Mouse (Mus musculus) 3T3-L1 (cell line): Measurements from ENCODE around the gene Cep72.
"Not testable (repeated sequence)": the region's sequence is repeated elsewhere in the genome, so short reads cannot be mapped to it uniquely, and the experiment has no call there.

ENCODE experiments used
- DNase-seq: peaks from one replicate; pipeline ENCODE4 v3.0.0-alpha.2; 2015; ENCODE audit warnings: low read depth, low spot score

Gene Cep72

DNA sequence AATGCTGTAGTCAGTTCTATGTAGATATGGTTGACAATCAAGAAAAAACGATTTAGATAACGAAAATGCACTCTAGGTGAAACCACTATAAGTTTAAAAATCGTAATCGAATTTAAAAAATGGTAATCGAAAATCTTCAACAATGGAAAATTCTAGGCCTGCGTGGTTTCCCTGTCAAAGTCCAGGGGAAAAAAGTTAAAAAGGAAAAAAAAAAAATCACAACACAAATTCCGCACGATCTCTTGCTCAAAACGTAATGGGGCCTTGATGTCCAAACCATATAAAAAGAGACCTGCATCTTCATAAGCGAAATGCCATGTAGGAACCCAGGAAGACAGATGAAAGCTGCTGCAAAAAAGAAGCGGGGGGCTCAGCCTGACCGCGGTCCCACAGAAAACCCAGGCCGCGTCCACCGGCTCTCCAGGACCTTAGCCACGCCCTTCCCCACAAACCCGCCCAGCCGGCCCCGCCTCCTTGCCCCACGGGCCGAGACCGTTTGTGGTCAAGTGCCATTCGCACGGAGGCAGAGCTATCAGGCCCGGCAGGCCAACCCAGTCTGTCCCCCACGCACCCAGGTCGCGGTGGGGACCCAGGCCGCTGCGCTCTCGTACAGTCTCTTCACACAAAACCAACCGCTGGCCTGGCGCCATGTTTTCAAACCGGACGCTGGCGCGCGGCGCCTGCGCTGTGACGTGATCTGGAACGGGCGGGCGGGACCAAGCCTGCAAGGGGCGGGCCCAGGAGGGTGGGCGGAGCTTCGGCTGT, at the start of gene Cep72:
Gene Cep72, minus strand, starts transcription at position 687 of the 765 bp plus-strand sequence.
- DNase-seq = peak; percentile 89

DNA sequence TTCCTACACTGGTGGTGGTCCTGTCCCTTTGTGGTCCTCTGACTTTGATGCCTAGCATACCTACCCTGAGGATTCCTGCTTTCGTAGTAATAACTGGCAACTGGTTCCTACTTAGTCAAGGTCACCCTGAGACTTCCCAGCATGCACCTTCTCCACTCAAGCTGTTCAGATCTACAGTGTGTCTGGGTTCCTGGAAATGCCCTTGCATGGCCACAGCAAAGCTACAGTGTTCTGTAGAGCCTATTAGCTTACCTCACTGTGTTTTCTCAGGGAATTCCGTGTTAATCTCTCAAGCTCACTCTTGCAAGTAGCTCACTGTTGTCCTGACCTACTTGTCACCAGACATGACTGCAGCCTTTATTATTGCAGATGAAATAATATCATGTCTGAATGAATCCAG, 45.3 kb upstream of the Cep72 start:
- DNase-seq = no peak

DNA sequence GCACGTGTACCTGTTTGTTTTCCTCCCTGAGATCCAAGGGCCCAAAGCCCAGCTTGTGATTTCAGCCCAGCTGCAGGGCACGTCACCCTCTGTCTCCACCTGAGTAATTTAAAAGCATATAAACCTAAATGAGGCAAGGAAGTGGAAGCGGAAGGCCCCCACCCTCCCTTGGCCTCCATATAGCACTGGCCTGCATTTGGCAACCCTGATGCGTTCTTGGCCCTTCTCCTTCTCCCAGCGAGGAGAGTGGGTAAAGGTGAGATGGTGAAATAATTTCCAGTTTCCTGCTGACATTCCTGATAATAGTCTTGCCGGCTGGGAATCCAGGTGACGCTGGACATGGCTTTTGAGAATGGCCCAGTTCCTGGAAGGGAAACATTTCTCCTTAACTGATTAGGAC, 42.3 kb upstream of the Cep72 start:
- DNase-seq = no peak

GRCm38 (mm10) chr13:74102831-74103582, 40.9 kb upstream of the Cep72 start:
- no peak for DNase-seq

GRCm38 (mm10) chr13:74102108-74102830, 40.2 kb upstream of the Cep72 start:
- no peak for DNase-seq

DNA sequence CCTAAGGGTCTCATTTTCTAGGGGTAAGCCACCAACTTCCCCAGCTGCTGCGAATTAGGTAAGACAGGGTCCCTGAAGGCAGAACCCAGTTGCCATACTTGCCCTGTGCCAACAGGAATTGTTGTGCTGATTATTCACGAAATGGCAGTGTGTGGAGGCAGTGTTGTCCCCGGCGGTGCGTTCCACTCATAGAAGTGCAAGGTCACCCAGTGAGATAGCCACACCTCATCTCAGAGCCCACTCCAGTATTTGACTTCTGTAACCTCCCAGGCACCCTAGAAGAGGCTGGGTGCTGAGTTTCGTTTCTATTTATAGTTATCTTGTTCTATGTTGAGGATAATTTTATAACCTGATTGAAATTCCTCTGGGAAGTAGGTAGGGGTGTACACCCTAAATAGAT, 36.8 kb upstream of the Cep72 start:
- DNase-seq = no peak

DNA sequence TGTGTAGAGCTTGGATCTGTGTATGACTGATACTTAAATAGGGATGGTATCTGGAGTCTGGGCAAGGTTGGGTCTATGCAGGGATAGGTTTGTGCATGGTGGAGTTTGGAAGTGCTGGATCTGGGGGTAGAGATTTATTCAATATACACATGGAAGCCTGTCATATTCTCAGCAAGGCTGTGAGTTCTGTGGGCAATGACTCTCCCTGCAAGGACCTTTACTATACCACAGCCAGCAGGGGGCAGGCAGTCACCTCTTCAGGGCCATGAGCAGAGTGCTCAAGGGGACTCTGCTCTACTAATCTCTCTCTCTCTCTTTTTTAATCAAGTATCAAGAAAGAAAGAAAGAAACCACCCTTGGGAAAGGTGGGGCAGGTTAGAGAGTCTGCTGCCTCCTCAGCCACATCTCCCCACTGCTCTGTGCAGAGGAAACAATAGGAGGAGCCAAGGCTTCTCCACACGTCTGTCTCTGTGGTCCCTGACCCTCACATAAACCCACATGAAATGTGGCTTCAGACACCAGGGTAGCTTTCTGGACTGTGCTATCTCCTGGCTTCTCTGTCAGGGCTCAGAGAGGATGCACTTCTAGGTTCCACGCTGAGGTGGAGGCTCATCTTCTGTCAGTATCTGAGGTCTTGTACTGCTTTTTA, 34.7 kb upstream of the Cep72 start:
- peak; percentile 75 for DNase-seq

DNA sequence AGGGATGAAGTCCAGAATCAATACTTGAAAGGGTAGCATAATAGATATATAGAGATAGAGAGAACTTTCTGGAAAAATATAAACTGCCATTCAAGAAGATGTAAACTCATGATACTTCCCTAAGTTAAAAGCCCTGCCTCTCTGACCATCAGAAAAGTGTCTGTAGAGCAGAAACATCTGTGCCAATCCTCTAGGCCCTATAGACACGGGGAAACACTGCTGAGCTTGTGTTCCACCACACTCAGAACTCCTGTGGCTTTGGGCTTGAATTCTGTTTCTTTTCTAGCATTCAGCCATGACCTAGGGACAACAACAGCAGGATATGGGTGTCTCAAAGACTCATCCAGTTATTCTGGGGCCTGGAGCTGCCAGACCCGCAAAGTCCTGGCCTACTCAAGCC, 33.8 kb upstream of the Cep72 start:
- no peak for DNase-seq

GRCm38 (mm10) chr13:74090265-74090664, 28.2 kb upstream of the Cep72 start:
- no peak for DNase-seq

DNA sequence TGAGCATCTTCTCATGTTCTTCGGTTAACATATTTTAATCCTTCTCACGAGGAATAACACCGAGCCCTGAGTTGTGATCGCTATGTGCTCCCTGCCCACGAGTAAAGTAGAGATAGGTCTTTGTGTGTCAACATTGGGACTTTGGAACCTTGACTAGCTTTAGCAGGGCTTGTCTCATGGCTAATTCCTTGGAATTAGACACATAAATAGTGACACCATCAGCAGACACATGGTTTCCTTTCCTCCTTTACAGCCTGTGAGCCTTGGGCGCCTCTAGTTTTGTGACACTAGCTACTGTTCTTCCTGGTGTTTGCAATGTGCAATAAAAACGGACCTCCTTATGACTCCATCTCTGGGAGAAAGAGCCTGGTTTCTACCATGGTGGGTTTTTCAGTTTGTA, 11.3 kb upstream of the Cep72 start:
- DNase-seq = no peak

DNA sequence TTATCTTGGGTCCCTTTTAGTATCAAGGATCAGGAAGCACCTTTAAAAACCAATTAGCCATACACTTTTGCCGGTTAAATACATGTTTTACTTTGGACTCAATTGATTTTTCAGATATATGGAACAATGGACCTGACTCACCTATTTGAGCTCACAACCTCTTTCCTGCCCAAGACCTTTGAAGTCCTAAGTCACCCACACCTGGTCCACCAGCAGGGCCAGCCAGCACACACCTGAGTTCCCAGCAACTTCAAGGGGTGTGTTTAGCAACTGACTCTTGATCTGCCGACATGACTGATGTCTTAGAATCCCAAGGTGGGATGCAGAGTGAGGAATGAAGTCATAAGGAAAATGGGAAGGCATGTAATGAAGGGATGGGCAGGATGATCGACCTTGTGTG, 9.6 kb upstream of the Cep72 start:
- DNase-seq = no peak

DNA sequence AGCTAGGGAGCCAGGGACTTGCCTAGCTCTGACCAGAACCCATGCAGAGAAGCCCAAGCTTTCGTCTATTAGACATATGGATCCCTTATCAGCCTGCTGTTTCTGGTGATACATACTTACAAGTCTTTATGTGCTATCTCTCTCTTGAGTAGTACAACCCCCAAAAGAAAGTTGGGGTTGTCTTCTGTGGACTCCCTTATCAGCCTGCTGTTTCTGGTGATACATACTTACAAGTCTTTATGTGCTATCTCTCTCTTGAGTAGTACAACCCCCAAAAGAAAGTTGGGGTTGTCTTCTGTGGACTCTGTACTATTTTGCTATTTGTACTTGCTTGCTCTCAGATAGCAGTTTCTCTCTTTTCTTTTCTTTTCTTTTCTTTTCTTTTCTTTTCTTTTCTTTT, 9.1 kb upstream of the Cep72 start:
- DNase-seq = not testable (repeated sequence)

DNA sequence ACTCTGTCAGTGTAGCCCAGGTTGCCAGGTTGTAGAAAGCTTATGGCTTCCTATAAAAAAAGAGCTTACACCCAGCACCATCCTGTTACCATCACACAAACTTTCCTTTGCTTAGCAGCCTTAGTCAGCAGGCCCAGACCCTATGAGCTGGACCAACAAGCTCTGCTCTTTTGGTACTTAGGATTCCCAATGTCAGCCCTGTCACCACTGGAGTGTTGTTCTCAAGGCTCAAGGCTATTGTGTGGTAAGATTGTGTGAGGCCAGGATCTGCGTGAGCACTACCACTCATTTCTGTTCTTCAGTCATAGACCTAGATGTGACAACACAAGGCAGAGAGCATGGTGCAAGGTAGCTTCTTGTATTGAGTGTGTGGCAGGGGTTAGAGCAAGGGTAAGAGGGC, 4.5 kb upstream of the Cep72 start:
- DNase-seq = no peak

GRCm38 (mm10) chr13:74063340-74064050, 1.4 kb upstream of the Cep72 start:
- no peak for DNase-seq

DNA sequence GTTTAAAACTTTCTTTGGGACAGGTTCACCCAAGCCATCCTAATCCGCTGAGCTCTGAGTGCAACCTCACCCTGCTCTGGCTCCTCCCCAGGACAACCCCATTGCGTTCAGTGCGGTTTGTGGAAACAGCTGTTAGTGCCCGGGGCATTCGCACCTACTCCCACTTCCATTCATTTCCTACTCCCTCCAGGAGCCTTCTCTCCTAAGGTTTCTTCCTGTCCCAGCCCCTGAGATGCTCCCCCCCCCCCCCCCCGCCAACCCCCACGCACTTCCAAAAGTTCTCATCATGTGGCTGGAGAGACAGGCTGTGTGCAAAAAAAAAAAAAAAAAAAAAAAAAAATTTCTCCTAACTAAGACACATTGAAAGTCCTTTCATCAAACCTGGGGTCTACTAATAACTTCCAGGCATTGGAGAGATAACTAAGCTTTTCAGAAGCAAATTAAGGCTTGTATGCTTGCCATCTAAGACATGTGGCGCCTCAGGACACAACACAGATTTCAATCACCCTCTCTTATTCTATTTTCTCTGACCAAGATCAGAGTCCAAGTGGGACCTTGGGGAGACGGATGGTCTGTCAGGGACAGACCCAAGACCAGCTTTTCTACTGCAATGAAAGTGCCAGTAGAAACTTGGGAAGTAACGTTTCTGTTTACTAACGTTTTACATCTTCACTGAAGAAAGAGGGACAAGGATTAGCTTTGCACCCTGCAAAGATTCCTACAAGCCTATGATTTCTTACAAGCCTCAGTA, 454 bp upstream of the Cep72 start:
- peak; percentile 5 for DNase-seq

GRCm38 (mm10) chr13:74058081-74058480, 4.0 kb downstream of the Cep72 start:
- DNase-seq = no peak

DNA sequence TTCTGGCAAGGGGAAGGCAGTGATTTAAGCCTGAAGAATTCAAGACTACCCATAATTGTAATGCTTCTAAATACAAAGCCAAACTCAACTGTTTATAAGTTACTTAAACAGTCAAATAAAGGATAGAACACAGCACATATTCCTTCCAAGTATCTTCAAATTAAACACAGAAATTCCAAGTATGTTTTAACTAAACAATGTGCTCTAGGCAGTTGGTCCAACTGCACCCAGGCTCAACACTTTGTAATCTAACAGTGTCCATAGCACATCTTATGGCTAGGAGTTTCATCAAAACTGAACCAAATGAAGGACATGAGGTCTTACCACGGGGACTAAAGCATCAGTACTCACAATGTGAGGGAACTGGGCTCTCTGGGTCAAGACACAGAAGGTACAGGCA, 5.9 kb downstream of the Cep72 start:
- DNase-seq = no peak

- DNase-seq = no peak
Observed at GRCm38 (mm10) chr13:74039926-74040325, 22.2 kb downstream of the Cep72 start.

GRCm38 (mm10) chr13:74035776-74036175, 26.3 kb downstream of the Cep72 start:
- DNase-seq = no peak

- no peak for DNase-seq
Observed at GRCm38 (mm10) chr13:74034756-74035155, 27.3 kb downstream of the Cep72 start.

GRCm38 (mm10) chr13:74031133-74031532, 31.0 kb downstream of the Cep72 start:
- DNase-seq = no peak
